Mouse (Mus musculus) telencephalon, adult 2 months (tissue): ENCODE measurements around the gene Fadd.

Experiments used
- DNase-seq: peaks from one replicate; pipeline ENCODE4 v3.0.0-alpha.2; 2011; ENCODE audit warnings: low read depth, low spot score

Fadd gene

GRCm38 (mm10) chr7:144582284-144582980 is at the start of gene Fadd:
Fadd (minus strand) TSS chr7:144582463.
- peak; percentile 90 for DNase-seq

DNA sequence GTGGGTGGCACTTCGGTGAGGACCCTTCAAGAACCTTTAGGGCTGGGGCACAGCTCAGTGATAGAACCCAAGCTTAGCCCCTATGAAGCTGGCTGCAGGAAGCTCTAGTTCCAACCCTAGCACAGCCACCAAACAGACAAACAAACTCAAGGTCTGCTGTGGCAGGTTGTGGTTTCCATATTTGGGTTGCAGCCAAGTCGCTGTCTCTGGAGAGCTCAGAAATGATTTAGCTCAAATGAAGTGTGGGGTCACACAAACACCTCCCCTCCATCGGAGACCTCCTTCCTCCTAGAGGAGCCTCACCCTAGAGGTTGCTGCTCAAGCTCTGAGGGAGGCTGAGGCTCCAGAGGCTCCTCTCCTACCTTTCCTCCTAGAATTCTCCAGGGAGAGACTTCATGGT is 48.4 kb upstream of the Fadd start:
- no peak for DNase-seq

GRCm38 (mm10) chr7:144628334-144628915 is 46.2 kb upstream of the Fadd start:
- DNase-seq: no peak

GRCm38 (mm10) chr7:144627606-144628333 is 45.5 kb upstream of the Fadd start:
- DNase-seq: no peak

GRCm38 (mm10) chr7:144626042-144626441 is 43.8 kb upstream of the Fadd start:
- DNase-seq: no peak

GRCm38 (mm10) chr7:144620721-144621681 is 38.7 kb upstream of the Fadd start:
- peak; percentile 10 for DNase-seq

- DNase-seq: no peak
These were observed 38.1 kb upstream of the Fadd start for GRCm38 (mm10) chr7:144620315-144620714.

DNA sequence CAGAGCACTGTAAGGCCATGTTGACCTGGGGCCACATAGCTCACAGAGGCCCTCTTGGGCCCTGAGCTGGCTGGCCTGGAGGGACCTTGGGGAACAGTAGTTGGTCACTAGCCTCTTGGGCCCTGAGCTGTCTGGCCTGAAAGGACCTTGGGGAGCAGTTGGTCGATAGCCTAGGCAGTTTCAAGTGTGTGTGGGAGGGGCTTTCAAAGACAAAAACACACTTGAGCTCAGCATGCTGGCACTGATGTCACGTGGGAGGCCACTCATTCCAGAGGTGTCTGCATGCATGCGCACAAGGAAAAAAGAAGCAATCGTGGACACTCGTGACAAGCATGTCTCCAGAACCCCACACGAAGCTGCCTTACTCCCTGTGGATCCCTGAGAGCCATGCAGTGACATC is 33.1 kb upstream of the Fadd start:
- DNase-seq: no peak

- no peak for DNase-seq
These were observed 30.6 kb upstream of the Fadd start for GRCm38 (mm10) chr7:144612829-144613228.

DNA sequence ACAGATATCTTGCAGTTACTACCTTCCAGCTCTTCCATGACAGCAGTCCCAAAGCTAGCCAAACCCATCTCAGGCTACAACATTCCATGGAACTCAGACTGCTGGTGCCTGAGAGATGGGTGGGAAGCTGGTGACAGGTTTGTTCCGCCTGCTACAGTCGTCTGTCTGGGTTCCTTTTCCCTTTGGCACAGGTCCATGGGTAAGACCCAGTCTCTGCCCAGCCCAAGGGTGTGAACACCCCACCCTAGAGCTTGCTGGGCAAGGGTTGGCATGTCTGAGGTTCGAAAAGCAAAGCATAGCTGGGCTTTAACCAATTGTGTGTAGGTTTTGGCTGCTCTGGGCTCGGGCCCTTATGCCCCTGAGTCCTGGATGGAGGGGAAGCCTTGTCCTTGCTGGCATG is 30.1 kb upstream of the Fadd start:
- no peak for DNase-seq

DNA sequence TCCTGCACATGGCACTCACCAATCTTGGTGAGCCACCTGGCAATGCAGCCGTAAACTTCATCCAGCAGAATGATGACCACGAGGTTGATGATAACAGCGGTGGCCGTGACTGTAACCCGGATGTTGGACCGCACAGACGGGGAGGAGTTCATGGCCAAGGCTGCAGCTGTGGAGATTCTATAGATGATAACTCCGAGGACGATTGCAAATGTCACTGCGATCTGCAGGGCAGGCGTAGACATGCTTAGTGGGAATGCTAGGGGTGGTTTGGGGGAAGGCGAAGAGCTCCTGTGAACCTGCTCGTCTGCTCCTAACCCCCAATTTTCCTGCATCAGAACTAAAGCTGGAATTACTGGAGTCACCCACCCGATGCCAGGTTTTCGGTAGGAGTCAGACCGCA is 29.3 kb upstream of the Fadd start:
- DNase-seq: no peak

GRCm38 (mm10) chr7:144609568-144609967 is 27.3 kb upstream of the Fadd start:
- DNase-seq: no peak

DNA sequence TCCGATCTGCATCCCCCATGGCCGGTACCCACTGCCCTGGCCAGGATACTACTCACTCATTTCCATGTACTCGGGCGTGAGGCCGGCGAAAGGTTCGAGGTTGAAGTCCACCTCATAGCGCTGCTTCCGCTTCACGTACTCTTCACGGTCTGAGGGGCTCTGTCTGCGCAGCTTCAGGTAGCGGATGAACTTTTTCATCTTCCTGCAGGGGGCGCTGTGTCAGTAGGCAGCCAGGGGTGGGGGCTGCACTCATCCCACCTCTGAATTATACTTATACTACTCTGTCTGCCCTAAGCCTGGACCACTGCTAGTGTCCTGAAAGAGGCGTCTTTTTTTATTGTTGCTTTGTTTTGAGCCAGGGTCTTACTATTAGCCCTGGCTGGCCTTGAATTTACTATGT is 25.6 kb upstream of the Fadd start:
- DNase-seq: no peak

- no peak for DNase-seq
These were observed 22.5 kb upstream of the Fadd start for GRCm38 (mm10) chr7:144604735-144605134.

DNA sequence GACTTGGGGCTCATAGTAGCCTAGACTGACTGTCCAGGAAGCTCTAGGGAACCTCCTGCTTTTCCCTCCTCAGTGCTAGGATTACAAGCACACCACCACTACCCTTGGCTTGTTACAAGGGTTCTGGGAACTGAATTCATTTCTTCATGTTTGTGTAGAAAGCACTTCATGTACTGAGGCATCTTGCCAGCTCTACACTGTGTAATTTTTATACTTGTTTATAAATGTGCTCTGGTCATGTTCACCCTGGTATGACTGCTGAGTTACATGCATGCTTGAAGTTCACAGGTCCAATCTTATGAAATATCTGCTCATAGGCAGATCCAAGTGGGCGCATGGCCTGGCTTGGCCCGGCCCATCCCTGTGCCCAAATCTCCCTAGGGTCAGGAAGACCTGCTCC is 22.0 kb upstream of the Fadd start:
- no peak for DNase-seq

DNA sequence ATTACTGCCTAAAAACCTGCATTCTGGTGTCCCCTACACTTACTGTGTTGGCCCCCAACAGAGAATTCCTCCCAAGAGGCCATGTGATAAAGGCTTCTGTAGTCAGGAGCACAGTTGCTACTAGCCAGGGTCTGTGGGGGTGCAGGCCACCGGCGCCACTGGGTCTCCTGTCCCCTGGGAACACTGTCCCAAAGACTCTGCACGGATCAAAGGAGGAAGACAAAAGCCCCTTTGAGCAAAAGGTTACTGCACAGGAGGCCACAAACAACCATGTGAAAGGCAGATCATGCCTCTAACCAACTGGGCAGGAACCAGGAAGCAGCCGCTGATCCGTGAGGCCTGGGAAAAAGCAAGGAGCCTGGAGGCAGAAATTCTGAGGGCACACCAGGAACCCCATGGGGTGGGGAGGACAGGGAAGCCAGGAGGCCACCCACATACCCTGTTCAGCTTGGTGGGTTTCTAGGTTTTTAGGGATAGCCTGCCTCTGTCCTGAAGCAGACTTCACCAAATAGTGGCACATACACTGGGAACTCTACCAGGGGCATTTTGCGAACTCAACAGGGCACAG is 18.2 kb upstream of the Fadd start:
- no peak for DNase-seq

DNA sequence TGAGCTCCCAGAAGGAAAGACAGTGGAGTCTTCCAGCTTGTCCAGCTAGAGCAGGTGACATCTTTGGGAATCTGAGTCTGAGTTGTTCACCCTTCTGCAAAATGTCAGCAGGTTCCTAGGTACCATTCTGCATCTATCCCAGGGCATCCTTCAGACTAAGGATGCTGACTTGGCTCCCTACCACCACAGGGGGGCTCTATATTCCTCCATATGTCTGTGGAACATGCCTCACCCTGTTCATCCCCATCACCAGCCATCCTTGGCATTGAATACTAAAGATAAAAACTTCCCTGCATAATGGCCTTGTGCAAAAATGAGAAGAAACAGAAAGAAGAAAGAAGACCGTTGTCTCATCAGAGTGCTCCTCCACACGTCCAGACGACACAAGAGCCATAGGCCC is 7.2 kb upstream of the Fadd start:
- no peak for DNase-seq

DNA sequence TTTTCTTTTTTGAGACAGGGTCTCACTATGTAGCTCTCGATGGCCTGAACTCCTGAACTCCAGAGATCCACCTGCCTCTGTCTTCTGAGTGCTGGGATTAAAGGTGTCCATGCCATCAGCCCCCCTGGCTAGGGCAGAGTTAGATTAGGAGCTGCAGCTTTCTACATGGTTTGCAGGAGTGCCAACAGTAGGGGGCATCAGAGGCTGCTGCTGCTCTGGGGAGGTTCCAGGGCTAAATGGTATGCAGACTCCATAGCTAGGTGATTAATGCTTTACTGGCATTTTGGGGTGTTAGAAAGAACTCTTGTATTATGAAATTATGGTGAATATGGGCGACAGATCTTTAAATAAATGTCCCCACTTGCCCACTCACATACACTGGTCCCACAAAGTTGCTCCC is 5.0 kb upstream of the Fadd start:
- no peak for DNase-seq

DNA sequence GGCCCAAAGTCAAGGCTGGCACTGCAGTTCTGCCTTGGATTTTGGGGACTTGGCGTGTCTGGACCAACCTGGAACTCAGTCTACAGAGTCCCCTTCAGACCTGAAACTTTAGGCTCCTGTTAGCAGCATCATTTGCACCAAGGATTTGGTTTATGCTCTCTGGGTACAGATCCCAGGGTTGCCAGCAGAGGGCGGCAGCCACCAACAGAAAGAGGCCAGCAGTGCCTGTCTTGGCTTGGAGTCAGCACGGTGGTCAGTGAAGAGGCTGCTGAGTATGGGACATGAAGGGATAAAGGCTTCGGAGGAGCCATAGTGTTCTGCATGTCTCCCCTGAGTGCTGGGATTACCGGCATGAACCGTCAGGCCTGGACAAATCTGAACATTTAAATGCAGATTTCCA is 3.4 kb upstream of the Fadd start:
- no peak for DNase-seq

- peak; percentile 46 for DNase-seq
These were observed 1.4 kb upstream of the Fadd start for GRCm38 (mm10) chr7:144583619-144584018.

DNA sequence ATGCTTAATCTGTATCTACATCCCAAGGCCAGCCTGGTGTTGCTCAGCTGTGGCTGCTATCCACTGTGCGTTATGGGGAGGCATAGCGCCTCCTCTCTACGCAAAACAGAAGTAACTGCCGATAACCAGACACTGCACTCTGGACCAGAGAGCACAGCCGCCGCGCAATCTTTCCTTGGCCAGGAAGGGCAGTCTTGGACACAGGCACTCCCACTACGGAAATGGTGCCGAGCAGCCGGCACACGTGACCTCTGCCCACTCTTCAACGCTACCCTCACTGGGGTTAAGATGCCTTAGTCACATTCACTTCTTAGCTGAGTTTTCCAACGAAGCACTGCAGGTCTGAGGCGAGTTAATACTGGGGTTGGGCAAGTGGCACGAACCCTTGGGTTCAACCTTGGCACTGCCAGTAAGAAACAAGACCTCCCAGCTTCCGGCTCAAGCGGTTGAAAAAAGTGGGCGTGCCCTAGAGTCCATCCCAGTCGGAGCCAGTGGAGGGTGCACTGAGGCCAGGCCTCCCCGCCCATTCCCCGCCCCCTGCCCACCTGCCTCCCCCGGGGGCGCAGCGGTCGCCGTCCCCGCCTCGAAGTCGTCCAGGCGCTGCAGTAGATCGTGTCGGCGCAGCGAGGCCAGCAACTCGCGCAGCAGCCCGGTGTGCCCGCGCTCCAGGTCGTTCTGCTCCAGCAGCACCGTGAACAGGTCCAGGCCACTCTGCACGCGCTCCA is 542 bp downstream of the Fadd start:
- DNase-seq: peak; percentile 39
